Mouse (Mus musculus) hindlimb bud, embryonic 11.5 days (tissue): ENCODE measurements around the gene Slxl1.
"Not testable (repeated sequence)": the region's sequence is repeated elsewhere in the genome, so short reads cannot be mapped to it uniquely, and the experiment has no call there.

Experiments
- DNase-seq: peaks from one replicate; pipeline ENCODE4 v3.0.0-alpha.2; 2012; ENCODE audit warnings: low read depth, low spot score; ENCODE audit errors: extremely low spot score

The Slxl1 gene

DNA sequence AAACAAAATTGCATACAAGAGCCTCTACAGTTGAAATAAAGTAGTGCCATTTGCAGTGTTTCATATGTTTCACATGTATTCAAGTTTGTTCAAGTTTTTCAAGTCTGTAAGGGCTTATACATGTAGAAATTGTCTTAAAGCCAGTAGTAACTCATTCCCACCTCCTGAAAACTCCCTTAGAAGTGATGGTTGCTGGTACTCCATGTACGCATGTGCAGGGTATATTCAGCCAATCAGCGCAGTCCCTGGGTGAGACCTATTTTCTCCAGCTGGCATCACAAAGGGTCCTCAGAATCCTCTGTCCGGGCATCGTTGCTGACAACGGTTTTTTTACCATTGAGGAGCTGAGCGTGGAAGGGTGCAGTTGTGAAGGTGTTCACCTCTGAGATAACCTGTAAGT, at the start of gene Slxl1:
Slxl1 (plus strand) TSS at position 301 of the 400 bp plus-strand sequence.
- DNase-seq: not testable (repeated sequence)
